Mouse (Mus musculus) fat pad, adult 2 months (tissue): Measurements from ENCODE around the gene Ctnna3.
"Not testable (repeated sequence)": the region's sequence is repeated elsewhere in the genome, so short reads cannot be mapped to it uniquely, and the experiment has no call there.

ENCODE experiments used
- DNase-seq: peaks from one replicate; pipeline ENCODE4 v3.0.0-alpha.2; 2011; ENCODE audit warnings: low read depth, low spot score; ENCODE audit errors: extremely low read depth

Gene Ctnna3

GRCm38 (mm10) chr10:63423591-63424474, 6.1 kb upstream of the Ctnna3 start:
- DNase-seq: no peak

GRCm38 (mm10) chr10:63424475-63424814, 5.5 kb upstream of the Ctnna3 start:
- no peak for DNase-seq

GRCm38 (mm10) chr10:63427146-63427545, 2.8 kb upstream of the Ctnna3 start:
- DNase-seq: no peak

GRCm38 (mm10) chr10:63428243-63429022, 1.5 kb upstream of the Ctnna3 start:
- no peak for DNase-seq

- DNase-seq: no peak
Measured at GRCm38 (mm10) chr10:63429023-63429340, 916 bp upstream of the Ctnna3 start.

GRCm38 (mm10) chr10:63429380-63429779, 518 bp upstream of the Ctnna3 start:
- DNase-seq: peak; percentile 37

GRCm38 (mm10) chr10:63431221-63431736, 1.4 kb downstream of the Ctnna3 start:
- no peak for DNase-seq

GRCm38 (mm10) chr10:63432099-63432498, 2.2 kb downstream of the Ctnna3 start:
- no peak for DNase-seq

GRCm38 (mm10) chr10:63432887-63433286, 3.0 kb downstream of the Ctnna3 start:
- DNase-seq: no peak

- DNase-seq: no peak
Measured at GRCm38 (mm10) chr10:63438736-63439262, 8.9 kb downstream of the Ctnna3 start.

GRCm38 (mm10) chr10:63439694-63440228, 9.9 kb downstream of the Ctnna3 start:
- DNase-seq: no peak

GRCm38 (mm10) chr10:63444602-63445387, 14.9 kb downstream of the Ctnna3 start:
- not testable (repeated sequence) for DNase-seq

GRCm38 (mm10) chr10:63453926-63454325, 24.0 kb downstream of the Ctnna3 start:
- no peak for DNase-seq

GRCm38 (mm10) chr10:63455110-63455878, 25.4 kb downstream of the Ctnna3 start:
- DNase-seq: no peak

GRCm38 (mm10) chr10:63457292-63458128, 27.6 kb downstream of the Ctnna3 start:
- no peak for DNase-seq

GRCm38 (mm10) chr10:63460935-63461334, 31.0 kb downstream of the Ctnna3 start:
- no peak for DNase-seq

GRCm38 (mm10) chr10:63472473-63472872, 42.6 kb downstream of the Ctnna3 start:
- DNase-seq: no peak

- DNase-seq: peak; percentile 75
Measured at GRCm38 (mm10) chr10:63476167-63476647, 46.3 kb downstream of the Ctnna3 start.

GRCm38 (mm10) chr10:63478946-63479345, 49.0 kb downstream of the Ctnna3 start:
- DNase-seq: no peak
